Mouse (Mus musculus): ENCODE measurements around the gene Dse. TPM values are rescaled to one million over a fixed set of nuclear protein-coding genes. Genes with fewer than 3 reads are reported as not detected.

Gene Dse
- total RNA-seq, 2 experiments from 2014 or later, result 13.1 to 13.9 TPM

- DNase-seq, result peak; percentile 62
These were observed 79.1 kb downstream of the Dse start for GRCm38 (mm10) chr10:34128391-34128790.

DNA sequence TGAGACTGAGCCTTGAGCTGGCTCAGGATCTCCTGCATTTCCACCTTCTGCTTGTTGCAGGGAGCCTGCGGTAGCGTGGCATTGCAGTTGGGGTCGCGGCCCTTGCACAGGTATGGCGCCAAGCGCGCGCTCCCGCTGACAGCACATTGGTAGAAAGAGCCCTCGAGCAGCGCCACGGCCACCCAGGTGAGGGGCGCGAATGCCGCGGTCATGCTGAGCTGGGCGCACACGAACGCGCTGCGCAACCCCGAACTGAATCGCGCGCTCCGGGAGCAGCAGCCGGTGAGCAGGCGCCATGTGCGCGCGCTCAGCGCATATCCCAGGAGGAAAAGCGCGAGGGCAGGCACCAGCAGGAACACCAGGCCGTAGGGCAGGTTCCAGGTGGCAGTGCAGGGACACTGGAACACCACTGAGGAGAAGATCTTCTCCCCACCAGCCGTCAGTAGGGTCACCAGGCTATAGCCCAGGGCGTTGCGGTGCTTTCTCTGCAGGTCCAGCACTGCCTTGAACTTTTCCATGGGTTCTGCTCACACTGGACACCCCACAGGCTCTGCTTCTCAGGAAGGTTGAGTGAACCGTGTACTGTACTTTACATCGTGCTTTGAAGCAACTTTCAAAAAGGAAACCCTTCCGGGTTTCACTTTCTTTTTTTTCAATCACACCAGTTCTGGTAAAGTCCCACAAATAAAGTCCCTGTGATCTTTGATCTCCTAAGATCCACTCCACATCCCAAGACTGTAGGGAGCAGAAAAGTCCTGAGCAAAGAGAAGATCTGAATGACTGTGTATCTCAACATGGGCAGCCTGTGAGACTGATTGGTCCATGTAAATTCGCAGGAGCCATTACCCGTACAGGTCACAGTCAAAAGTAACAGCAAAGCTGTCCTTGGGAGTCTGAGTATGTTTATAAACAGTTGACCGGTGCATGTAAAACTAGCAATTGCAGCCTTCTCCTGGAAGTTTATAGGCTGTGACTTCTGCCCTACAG, 79.8 kb downstream of the Dse start, which contains the start of gene Calhm6:
Gene Calhm6, minus strand, starts transcription at position 593 of the 987 bp plus-strand sequence.
- peak; percentile 71 for DNase-seq

DNA sequence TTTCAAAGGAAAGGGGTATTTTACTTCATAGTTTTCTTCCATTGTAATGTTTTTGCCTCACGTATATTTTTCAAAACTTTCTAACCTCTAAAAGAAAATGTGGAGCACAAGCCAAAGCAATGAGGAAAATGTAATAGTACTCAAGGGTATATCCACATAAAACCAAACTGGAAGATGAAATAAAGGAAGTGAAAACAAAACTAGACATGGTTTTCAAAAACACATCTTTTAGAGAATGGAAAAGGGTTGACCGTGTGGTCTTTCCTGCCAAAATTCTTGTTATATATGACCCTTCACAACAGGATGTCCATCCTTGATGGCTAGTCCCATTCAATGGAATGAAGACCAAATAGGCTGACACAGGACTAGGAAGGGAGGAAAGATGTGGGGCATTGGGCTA, 89.1 kb downstream of the Dse start:
- DNase-seq, result no peak

GRCm38 (mm10) chr10:34117770-34118169, 89.7 kb downstream of the Dse start:
- no peak for DNase-seq

GRCm38 (mm10) chr10:34117131-34117530, 90.4 kb downstream of the Dse start:
- DNase-seq, result no peak

DNA sequence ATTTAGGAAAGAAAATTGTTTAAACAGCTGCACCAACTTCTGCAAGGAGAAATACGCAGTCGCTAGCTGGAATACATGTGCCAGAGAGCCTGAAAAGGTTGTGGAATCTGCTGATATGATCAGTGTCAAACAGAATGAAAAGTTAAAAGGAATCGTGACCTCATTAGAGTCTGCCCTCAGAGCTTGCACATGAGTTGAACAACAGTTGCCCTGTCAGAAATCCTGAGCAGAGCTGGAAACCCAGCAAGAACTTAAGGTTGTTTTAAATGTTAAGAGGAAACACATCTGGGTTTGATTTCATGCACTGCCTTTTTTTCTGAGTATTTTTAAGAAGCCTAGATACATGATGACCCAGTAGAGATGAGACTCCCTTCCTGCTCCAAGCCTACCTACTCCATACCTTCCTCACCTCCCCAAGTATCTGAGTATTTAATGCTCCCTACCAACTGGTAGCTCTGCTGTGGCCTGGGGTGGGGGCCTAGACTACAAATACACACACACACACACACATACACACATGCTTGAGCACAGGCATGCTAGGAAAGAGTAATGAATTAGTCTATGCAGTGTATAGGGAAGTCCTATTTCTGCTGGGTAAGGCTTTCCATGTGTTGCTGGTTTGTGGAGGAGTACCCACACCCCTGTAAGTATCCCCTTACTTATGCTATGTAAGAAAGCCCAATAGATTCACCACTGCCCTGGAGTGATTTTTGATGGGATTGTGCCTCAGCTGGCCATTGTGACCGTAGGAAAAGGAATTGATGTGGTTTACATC, 95.4 kb downstream of the Dse start:
- no peak for DNase-seq

DNA sequence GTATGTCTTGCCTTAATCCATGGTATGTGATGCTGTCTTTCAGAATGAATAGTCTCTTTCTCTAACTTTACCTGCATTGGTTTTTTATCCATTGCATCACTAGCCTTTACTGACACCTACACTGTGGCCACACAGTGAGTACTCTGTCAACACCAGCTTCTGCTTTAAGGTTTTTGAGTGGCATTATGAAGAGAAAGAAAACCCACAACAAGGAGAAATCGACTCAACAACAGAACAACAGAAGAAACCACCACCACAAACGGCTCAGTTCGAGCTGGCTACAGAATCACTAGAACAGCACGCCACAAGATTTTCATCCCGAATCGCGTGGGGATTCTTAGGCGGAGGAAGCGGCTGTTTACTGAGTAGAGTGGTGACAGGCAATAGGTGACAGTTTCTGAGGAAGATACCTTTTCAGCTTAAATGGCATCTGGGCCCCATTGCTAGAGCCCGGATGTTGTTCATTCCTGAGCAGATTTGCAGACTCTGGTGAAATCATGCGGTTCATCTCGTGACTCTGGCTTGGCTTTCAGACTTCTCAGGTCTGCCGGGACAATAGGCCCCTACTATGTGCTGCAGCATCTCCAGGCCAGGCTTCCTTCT, 96.6 kb downstream of the Dse start:
- no peak for DNase-seq

Other genes with a start within 250 kb of the Dse start
- 10 to 100 TPM; 93.2 to 93.4 TPM for gene Rwdd1, start 188.1 kb downstream of the Dse start, total RNA-seq (2021)
- gene Trappc3l, start 170.1 kb downstream of the Dse start, total RNA-seq (2021), result not detected
- not detected for gene Calhm4, start 163.4 kb downstream of the Dse start, total RNA-seq (2021)
- under 1 TPM; 0.27 to 0.39 TPM for gene Calhm5, start 111.2 kb downstream of the Dse start, total RNA-seq (2021)
- gene Calhm6, start 79.7 kb downstream of the Dse start, total RNA-seq (2021), result 1 to 10 TPM; 1.4 to 2.5 TPM
- 10 to 100 TPM; 49.8 to 50.8 TPM for gene Tspyl1, start 74.5 kb upstream of the Dse start, total RNA-seq (2021)
- gene Tspyl4, start 89.7 kb upstream of the Dse start, total RNA-seq (2021), result 10 to 100 TPM; 15.6 to 18.5 TPM
- gene Col10a1, start 182.3 kb upstream of the Dse start, total RNA-seq (2021), result 1 to 10 TPM in 1 of 2 experiments, under 1 TPM in 1; 0.58 to 2.3 TPM
- 10 to 100 TPM; 16.3 to 21.1 TPM for gene Nt5dc1, start 210.8 kb upstream of the Dse start, total RNA-seq (2021)

Measured in adrenal gland, postnatal 10 days (tissue).